Mouse (Mus musculus) CD4-positive naive resting alpha-beta T cell, adult 57 days (primary cell): ENCODE data around the gene Gtf3c5. TPM values are rescaled to one million over a fixed set of nuclear protein-coding genes. Genes with fewer than 3 reads are reported as not detected.

Experiments used
- total RNA-seq: library from RNA; stranded (reverse); gene quantifications from one replicate; pipeline ENCODE4 v1.2.4, GENCODE M21; 2023

Gene Gtf3c5
- total RNA-seq: 29.4 TPM

GRCm38 (mm10) chr2:28583651-28584050 is at the start of gene Gtf3c5:
Gtf3c5 (minus strand) TSS chr2:28583751.

GRCm38 (mm10) chr2:28621664-28622171 is 38.2 kb upstream of the Gtf3c5 start, which contains the start of gene Gfi1b:
Gfi1b (minus strand) TSS chr2:28621982.

GRCm38 (mm10) chr2:28563303-28563702 is 20.2 kb downstream of the Gtf3c5 start, which contains the start of gene Cel:
Cel (minus strand) TSS chr2:28563403.

Other genes starting within 250 kb of the Gtf3c5 start
- not detected for gene Ppp1r26, start 137.0 kb downstream of the Gtf3c5 start, total RNA-seq
- not detected for gene 1700007K13Rik, start 117.4 kb downstream of the Gtf3c5 start, total RNA-seq
- 18.4 TPM for gene Mrps2, start 115.7 kb downstream of the Gtf3c5 start, total RNA-seq
- not detected for gene Gbgt1, start 86.9 kb downstream of the Gtf3c5 start, total RNA-seq
- gene Gm10134, start 77.7 kb downstream of the Gtf3c5 start, total RNA-seq: not detected
- gene Ralgds, start 70.6 kb downstream of the Gtf3c5 start, total RNA-seq: 58.4 TPM
- gene Cel, start 20.3 kb downstream of the Gtf3c5 start, total RNA-seq: 1.3 TPM
- gene Gfi1b, start 38.2 kb upstream of the Gtf3c5 start, total RNA-seq: not detected
- gene Tsc1, start 57.5 kb upstream of the Gtf3c5 start, total RNA-seq: 54.6 TPM
- not detected for gene Spaca9, start 116.0 kb upstream of the Gtf3c5 start, total RNA-seq
- gene Ak8, start 116.4 kb upstream of the Gtf3c5 start, total RNA-seq: 0.50 TPM